Mouse (Mus musculus) liver, postnatal 0 days (tissue): ENCODE measurements around the gene 4833427G06Rik. TPM values are rescaled to one million over a fixed set of nuclear protein-coding genes. Genes with fewer than 3 reads are reported as not detected.

ENCODE experiments used
- ATAC-seq: fragments of 200-750 bp; cut with Nextera tagmentation; 2 replicates; pipeline ENCODE4 v1.8.0; 2017; ENCODE audit warnings: mild to moderate bottlenecking, moderate library complexity
- DNase-seq: peaks from one replicate; pipeline ENCODE4 v3.0.0-alpha.2; 2016
- H3K27ac ChIP-seq: fragments of 300-500 bp; sonication (generic); 2 replicates; pipeline ENCODE4 v1.5.1; 2014; ENCODE audit warnings: antibody characterized with exemption, moderate library complexity, mild to moderate bottlenecking, low read depth
- H3K27me3 ChIP-seq: fragments of 300-500 bp; sonication (generic); 2 replicates; pipeline ENCODE4 v1.6.1; 2014; ENCODE audit warnings: low read length, control low read depth, mixed read lengths; ENCODE audit not compliant: insufficient read depth
- H3K36me3 ChIP-seq: fragments of 300-500 bp; sonication (generic); replicated peaks from 2 replicates; pipeline ENCODE4 v1.6.1; 2014; ENCODE audit warnings: mild to moderate bottlenecking, control low read depth, low read length, moderate library complexity, mixed read lengths; ENCODE audit not compliant: insufficient read depth
- H3K4me1 ChIP-seq: fragments of 300-500 bp; sonication (generic); 2 replicates; pipeline ENCODE4 v1.6.1; 2014; ENCODE audit warnings: antibody characterized with exemption, mild to moderate bottlenecking, control low read depth; ENCODE audit not compliant: insufficient read depth
- H3K4me2 ChIP-seq: fragments of 300-500 bp; sonication (generic); 2 replicates; pipeline ENCODE4 v1.6.1; 2014; ENCODE audit warnings: low read depth, mild to moderate bottlenecking, low read length, moderate library complexity, mixed read lengths
- H3K4me3 ChIP-seq: fragments of 300-500 bp; sonication (generic); 2 replicates; pipeline ENCODE4 v1.5.1; 2014; ENCODE audit warnings: low read depth, low read length
- H3K9ac ChIP-seq: fragments of 300-500 bp; sonication (generic); replicated peaks from 2 replicates; pipeline ENCODE4 v1.6.1; 2014; ENCODE audit warnings: mild to moderate bottlenecking, moderate library complexity
- H3K9me3 ChIP-seq: fragments of 300-500 bp; sonication (generic); 2 replicates; pipeline ENCODE4 v1.6.1; 2016; ENCODE audit warnings: mild to moderate bottlenecking, control low read depth, low read length, mixed read lengths
- CTCF ChIP-seq: sonication (generic); IDR thresholded peaks from 2 replicates; pipeline ENCODE4 v1.5.1; 2016; ENCODE audit warnings: antibody characterized with exemption, low read depth
- EP300 ChIP-seq: IDR thresholded peaks from 2 replicates; pipeline ENCODE4 v1.6.1; 2016; ENCODE audit warnings: antibody characterized with exemption, low read depth, mild to moderate bottlenecking
- WGBS: fragments of 180-500 bp; shearing (Covaris S2); extraction: QIAGEN DNeasy Blood & Tissue Kit; methylation state at CpG from one replicate; pipeline ENCODE4 v1.1.7; 2014; ENCODE audit not compliant: insufficient replicate concordance; 5-methylcytosine and 5-hydroxymethylcytosine counted together
- polyA plus RNA-seq: library from polyadenylated mRNA; unstranded; fragments of >200 nt; fragmentation: Nextera tagmentation; extraction: Ambion mirVana; gene quantifications from 2 replicates; pipeline ENCODE4 v1.2.1, GENCODE M21; 2015

4833427G06Rik gene
- polyA plus RNA-seq, 1 experiment from 2014 or later: not detected

- TF ChIP-seq EP300 (no peak), CTCF (no peak)
- no peak for DNase-seq
Measured at GRCm38 (mm10) chr9:51056360-51057324, 45.2 kb downstream of the 4833427G06Rik start.

GRCm38 (mm10) chr9:51052180-51052579 is 49.7 kb downstream of the 4833427G06Rik start:
- no peak for ATAC-seq
- 34% methylated on average over 3 of the region's 3 CpGs for WGBS

More at GRCm38 (mm10) chr9:51056360-51057324, 45.2 kb downstream of the 4833427G06Rik start:
- H3K9ac ChIP-seq: no peak overlapping the region
- no peak overlapping the region for H3K27ac ChIP-seq
- H3K9me3 ChIP-seq: no peaks in the 10 kb centered on the region
- no peaks in the 10 kb centered on the region for H3K4me1 ChIP-seq
- no peaks in the 10 kb centered on the region for H3K36me3 ChIP-seq
- H3K4me2 ChIP-seq: no peak overlapping the region
- no peaks in the 10 kb centered on the region for H3K27me3 ChIP-seq
- H3K4me3 ChIP-seq: no peak overlapping the region
- whole genome bisulfite sequencing: 69% methylated on average over 3 of the region's 3 CpGs
- no peak for ATAC-seq

GRCm38 (mm10) chr9:51042136-51042535 is 59.7 kb downstream of the 4833427G06Rik start:
- Histone ChIP-seq H3K27ac (no peak overlapping the region), H3K9me3 (no peaks in the 10 kb centered on the region), H3K4me1 (no peaks in the 10 kb centered on the region), H3K27me3 (no peaks in the 10 kb centered on the region), H3K4me2 (no peak overlapping the region), H3K9ac (no peak overlapping the region), H3K4me3 (no peak overlapping the region), H3K36me3 (no peaks in the 10 kb centered on the region)
- no peak for TF ChIP-seq EP300
- no peak for TF ChIP-seq CTCF
- ATAC-seq (no peak), DNase-seq (no peak)
- WGBS: 71% methylated on average over 6 of the region's 6 CpGs

More at GRCm38 (mm10) chr9:51052180-51052579, 49.7 kb downstream of the 4833427G06Rik start:
- Histone ChIP-seq H3K9ac (no peak overlapping the region), H3K4me2 (no peak overlapping the region), H3K4me3 (no peak overlapping the region), H3K36me3 (no peaks in the 10 kb centered on the region), H3K27ac (no peak overlapping the region), H3K9me3 (no peaks in the 10 kb centered on the region), H3K4me1 (no peaks in the 10 kb centered on the region), H3K27me3 (no peaks in the 10 kb centered on the region)
- DNase-seq: no peak
- no peak for TF ChIP-seq EP300
- TF ChIP-seq CTCF: peak; percentile 52

- H3K27ac ChIP-seq: no peak overlapping the region
- ATAC-seq (no peak), DNase-seq (no peak)
- no peaks in the 10 kb centered on the region for H3K4me1 ChIP-seq
- WGBS: 78% methylated on average over 7 of the region's 7 CpGs
- no peaks in the 10 kb centered on the region for H3K36me3 ChIP-seq
- no peaks in the 10 kb centered on the region for H3K27me3 ChIP-seq
- H3K4me2 ChIP-seq: no peak overlapping the region
- H3K9me3 ChIP-seq: no peaks in the 10 kb centered on the region
- no peak overlapping the region for H3K9ac ChIP-seq
- TF ChIP-seq CTCF (no peak), EP300 (no peak)
- no peak overlapping the region for H3K4me3 ChIP-seq
Measured at GRCm38 (mm10) chr9:51041491-51041980, 60.3 kb downstream of the 4833427G06Rik start.

- Histone ChIP-seq H3K27ac (no peak overlapping the region), H3K36me3 (no peaks in the 10 kb centered on the region), H3K27me3 (no peaks in the 10 kb centered on the region), H3K4me3 (no peak overlapping the region), H3K9ac (no peak overlapping the region), H3K9me3 (no peaks in the 10 kb centered on the region), H3K4me1 (no peaks in the 10 kb centered on the region; the same call in 1 of the 2 replicates), H3K4me2 (no peak overlapping the region)
- 62% methylated on average over 3 of the region's 3 CpGs for WGBS
- ATAC-seq: no peak
- TF ChIP-seq EP300: no peak
- TF ChIP-seq CTCF: no peak
- DNase-seq: no peak
Measured at GRCm38 (mm10) chr9:51032785-51033529, 68.9 kb downstream of the 4833427G06Rik start.

GRCm38 (mm10) chr9:51032291-51032690 is 69.6 kb downstream of the 4833427G06Rik start:
- no peak for DNase-seq
- 52% methylated on average over 8 of the region's 8 CpGs for WGBS
- H3K4me2 ChIP-seq: no peak overlapping the region

More at GRCm38 (mm10) chr9:51032291-51032690, 69.6 kb downstream of the 4833427G06Rik start:
- TF ChIP-seq EP300: no peak
- TF ChIP-seq CTCF: no peak
- ATAC-seq: no peak
- Histone ChIP-seq H3K4me3 (no peak overlapping the region), H3K27me3 (no peaks in the 10 kb centered on the region), H3K27ac (no peak overlapping the region), H3K9ac (no peak overlapping the region), H3K9me3 (no peaks in the 10 kb centered on the region), H3K36me3 (no peaks in the 10 kb centered on the region), H3K4me1 (no peaks in the 10 kb centered on the region; the same call in 1 of the 2 replicates)
